ENCODE assay signal across 12 mouse cellular contexts in genomic region chr15:99400602-99401001, GRCm38 (mm10). TPM values are rescaled to one million over a fixed set of nuclear protein-coding genes. Genes with fewer than 3 reads are reported as not detected.
DNase-seq lines count a peak whose midpoint lies in the region; ATAC-seq and TF ChIP-seq lines count a peak whose summit lies in the region.
"Had no signal": no experiment of that assay in that cellular context is flagged by ENCODE, and none has a peak within 500 bp of the region (broad histone marks: within the 10 kb centered on the region; RNA-seq: fewer than 3 reads in every experiment).

No protein-coding gene starts in this region.

- H3K27me3 ChIP-seq in MEL (ENCODE audit: control insufficient read depth in 1 of 2, insufficient read depth in 2 of 2, low read length in 2 of 2) = no peaks in the 10 kb centered on the region
- H3K27me3 ChIP-seq: hindbrain, embryonic 15.5 days had no signal

- peak; percentile 62 to 70 for DNase-seq in lung, adult 18-20 months
- no peak for DNase-seq in lung, postnatal 10 days
- DNase-seq in MEL (ENCODE audit: low read depth, low spot score) = peak; percentile 78
- DNase-seq in yolk sac, embryonic 10.5 days (ENCODE audit: low spot score) = peak; percentile 44
- DNase-seq in urinary bladder, postnatal 25 days (ENCODE audit: low spot score) = no peak
- DNase-seq in adipocyte (ENCODE audit: low spot score) = no peak
- DNase-seq: cerebellum, postnatal 14 days; heart, postnatal 10 days had no signal

- no peaks in the 10 kb centered on the region for H3K9me3 ChIP-seq in MEL (replicated peaks; ENCODE audit: insufficient read depth, low read length)
- H3K9me3 ChIP-seq: forebrain, embryonic 10.5 days; hindbrain, embryonic 15.5 days had no signal

- no peak for TF ChIP-seq RAD21 in MEL (IDR thresholded peaks at IDR 0.05; ENCODE audit: low read depth, low read length)

- TF ChIP-seq CTCF in MEL (IDR thresholded peaks at IDR 0.05 in 2 of 3, conservative IDR thresholded peaks at IDR 0.05 in 1 of 3; ENCODE audit: control insufficient read depth in 1 of 3, insufficient read depth in 1 of 3, low read depth in 2 of 3, low read length in 3 of 3, poor library complexity in 1 of 3, severe bottlenecking in 1 of 3) = no peak

- no peak overlapping the region for H3K9ac ChIP-seq in MEL (ENCODE audit: control insufficient read depth, low read depth, low read length, poor library complexity, severe bottlenecking)
- H3K9ac ChIP-seq: hindbrain, embryonic 15.5 days had no signal

- peaks cover 28 to 32% of the 10 kb centered on the region in 2 experiments for H3K36me3 ChIP-seq in MEL (ENCODE audit: control insufficient read depth in 1 of 2, insufficient read depth in 2 of 2, low read length in 2 of 2)

- no peak for TF ChIP-seq POLR2A in MEL (IDR thresholded peaks at IDR 0.05; ENCODE audit: control insufficient read depth in 1 of 2, insufficient read depth in 1 of 2, low read depth in 1 of 2, low read length in 2 of 2, poor library complexity in 1 of 2)

- peak; percentile 29; the same call in 1 of the 2 replicates for ATAC-seq in granulocyte monocyte progenitor cell, adult 5-6 weeks (replicated peaks; ENCODE audit: poor library complexity, severe bottlenecking)
- ATAC-seq: activated CD4-positive, CD25-positive, alpha-beta regulatory T cell, adult 4 months had no signal

- no peak for TF ChIP-seq EP300 in MEL (IDR thresholded peaks at IDR 0.05; ENCODE audit: low read depth in 1 of 2, low read length in 2 of 2)

- H3K4me3 ChIP-seq in MEL (ENCODE audit: control insufficient read depth in 1 of 2, insufficient read depth in 1 of 2, low read depth in 2 of 2, low read length in 2 of 2) = no peak overlapping the region
- H3K4me3 ChIP-seq: forebrain, embryonic 10.5 days; hindbrain, embryonic 15.5 days had no signal

- peaks cover 53% of the 10 kb centered on the region for H3K79me2 ChIP-seq in MEL (ENCODE audit: control insufficient read depth, insufficient read depth, low read length, poor library complexity)

- peaks cover 10 to 23% of the 10 kb centered on the region in 2 experiments for H3K4me1 ChIP-seq in MEL (ENCODE audit: control insufficient read depth in 1 of 2, insufficient read depth in 2 of 2, low read length in 2 of 2)

- H3K27ac ChIP-seq in MEL (ENCODE audit: control insufficient read depth, low read depth, low read length) = no peak overlapping the region
- H3K27ac ChIP-seq: forebrain, embryonic 10.5 days; hindbrain, embryonic 15.5 days had no signal

TF ChIP-seq in MEL, 35 proteins besides CTCF, POLR2A, EP300 and RAD21:
- no peak for TF ChIP-seq USF1 (IDR thresholded peaks at IDR 0.05; ENCODE audit: low read depth, low read length)
- TF ChIP-seq JUND (IDR thresholded peaks at IDR 0.05; ENCODE audit: low read depth, low read length) = peak; percentile 30; the same call in 1 of the 2 replicates
TF ChIP-seq in MEL: peak in this region for 1.

RNA-seq across cellular contexts. Expression of gene Tmbim6, which starts 7.9 kb away (rescaled TPM):
- 216 and 243 TPM in 2 replicates for total RNA-seq in MEL (2012; rRNA removed)
- 100 to 1,000 TPM in 1 of 2 experiments, not detected in 1; 339 TPM for polyA plus RNA-seq in MEL (2012; ENCODE audit: insufficient read depth in 1 of 2, insufficient read length in 2 of 2, low read depth in 1 of 2, low replicate concordance in 2 of 2, missing spikeins in 1 of 2)
- total RNA-seq in granulocyte monocyte progenitor cell, adult 5-6 weeks (2014; fragmentation: Nextera tagmentation) = 383 and 409 TPM in 2 replicates
- total RNA-seq in granulocyte monocyte progenitor cell, adult 5-6 weeks (2017) = 163 and 164 TPM in 2 replicates

RNA-seq across cellular contexts. Expression of gene Fmnl3, which starts 30.3 kb away (rescaled TPM):
- total RNA-seq in MEL (2012; rRNA removed) = 0.04 and 0.10 TPM in 2 replicates
- under 1 TPM in 1 of 2 experiments, not detected in 1; 0.06 TPM for polyA plus RNA-seq in MEL (2012; ENCODE audit: insufficient read depth in 1 of 2, insufficient read length in 2 of 2, low read depth in 1 of 2, low replicate concordance in 2 of 2, missing spikeins in 1 of 2)
- total RNA-seq in granulocyte monocyte progenitor cell, adult 5-6 weeks (2014; fragmentation: Nextera tagmentation) = 18.0 and 22.5 TPM in 2 replicates
- 20.7 and 23.8 TPM in 2 replicates for total RNA-seq in granulocyte monocyte progenitor cell, adult 5-6 weeks (2017)

RNA-seq across cellular contexts. Expression of gene Nckap5l, which starts 56.9 kb away (rescaled TPM):
- total RNA-seq in MEL (2012; rRNA removed) = 2.5 and 3.3 TPM in 2 replicates
- 10 to 100 TPM in 1 of 2 experiments, not detected in 1; 14.1 TPM for polyA plus RNA-seq in MEL (2012; ENCODE audit: insufficient read depth in 1 of 2, insufficient read length in 2 of 2, low read depth in 1 of 2, low replicate concordance in 2 of 2, missing spikeins in 1 of 2)
- total RNA-seq in granulocyte monocyte progenitor cell, adult 5-6 weeks (2014; fragmentation: Nextera tagmentation) = 5.0 and 13.4 TPM in 2 replicates
- total RNA-seq in granulocyte monocyte progenitor cell, adult 5-6 weeks (2017) = 0.26 and 7.5 TPM in 2 replicates

Comparison
In these comparisons a context has a peak if more than half of its experiments do, and no peak if none do; other contexts are left out.
1. DNase-seq: peak in lung, adult 18-20 months (2 of 2), MEL (single experiment) and yolk sac, embryonic 10.5 days (single experiment); none in lung, postnatal 10 days (single experiment), urinary bladder, postnatal 25 days (single experiment) and adipocyte (single experiment).
2. RNA of gene Fmnl3, which starts 30.3 kb away (total RNA-seq): 18.0 to 23.8 TPM in granulocyte monocyte progenitor cell, adult 5-6 weeks; 0.04 to 0.10 TPM in MEL; every median in the first group is over 10 times any median in the second.